Mouse (Mus musculus): ENCODE measurements around the gene Rap1a.

Rap1a gene

DNA sequence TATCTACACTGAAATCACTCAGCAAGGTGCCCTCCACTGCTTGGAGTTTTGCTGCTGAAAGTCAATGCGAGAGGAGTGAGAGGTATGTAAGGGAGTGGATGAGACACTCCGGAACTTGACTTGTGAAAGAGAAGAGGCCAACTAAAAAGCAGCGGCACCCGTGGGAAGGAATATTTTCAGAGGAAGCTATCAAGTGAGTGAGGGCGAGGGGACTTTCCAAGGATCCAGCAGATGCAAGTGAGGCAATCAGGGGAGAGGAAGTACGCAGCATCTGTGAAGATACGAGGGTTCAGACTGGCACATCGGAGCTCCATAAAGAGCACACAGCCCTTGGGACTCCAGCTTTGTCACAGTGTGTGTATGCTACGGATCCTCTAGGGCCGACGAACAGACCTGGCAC is 2.5 kb upstream of the Rap1a start:
- DNase-seq = no peak

DNA sequence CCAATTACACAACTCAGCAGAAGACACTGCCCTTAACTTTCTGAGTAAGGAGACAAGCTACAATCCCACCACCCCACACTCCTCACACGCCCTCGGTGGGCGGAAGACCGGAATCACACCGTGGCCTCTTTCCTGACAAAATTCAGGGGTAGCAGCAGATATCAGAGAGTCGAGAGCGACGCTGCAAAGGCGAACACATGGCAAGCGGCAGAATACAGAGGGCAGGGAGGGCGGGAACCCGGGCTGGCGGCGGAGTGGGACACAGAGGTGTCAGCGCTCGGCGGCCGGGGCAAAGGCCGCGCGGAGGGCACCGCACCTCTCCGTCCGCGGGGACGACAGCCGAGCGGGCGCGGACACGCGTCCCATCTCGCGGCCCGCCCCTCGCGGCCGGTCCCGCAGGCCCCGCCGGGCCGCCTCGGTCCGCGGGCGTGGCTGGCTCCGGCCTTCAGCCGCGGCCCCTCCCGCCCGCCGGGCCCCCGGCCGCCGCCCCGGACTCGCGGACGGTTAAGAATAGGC is 403 bp downstream of the Rap1a start:
- DNase-seq = no peak

DNA sequence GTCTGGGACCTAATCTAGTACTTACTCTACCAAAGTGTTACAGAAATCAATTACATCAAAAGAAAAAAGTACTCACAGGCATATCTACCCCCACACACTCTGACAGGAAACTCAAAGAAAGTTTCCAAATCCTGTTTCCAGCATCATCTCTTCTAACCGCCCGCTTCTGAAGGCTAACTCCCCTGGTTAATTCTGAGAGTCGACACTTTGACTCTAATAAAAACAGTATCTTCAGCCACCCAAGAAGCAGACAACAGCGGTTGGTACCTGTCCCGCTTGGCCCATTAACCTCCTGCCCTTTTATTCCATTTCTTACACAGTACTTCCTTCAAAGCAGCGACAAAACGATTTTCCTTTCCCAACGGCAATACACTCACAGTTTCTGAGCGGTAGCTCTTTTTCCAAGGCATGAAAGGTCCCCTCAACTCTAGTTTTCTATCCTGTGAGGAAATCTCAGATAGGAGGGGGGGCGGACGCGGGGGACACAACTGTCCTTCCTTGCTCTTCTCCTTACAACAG is 921 bp downstream of the Rap1a start:
- DNase-seq = no peak

DNA sequence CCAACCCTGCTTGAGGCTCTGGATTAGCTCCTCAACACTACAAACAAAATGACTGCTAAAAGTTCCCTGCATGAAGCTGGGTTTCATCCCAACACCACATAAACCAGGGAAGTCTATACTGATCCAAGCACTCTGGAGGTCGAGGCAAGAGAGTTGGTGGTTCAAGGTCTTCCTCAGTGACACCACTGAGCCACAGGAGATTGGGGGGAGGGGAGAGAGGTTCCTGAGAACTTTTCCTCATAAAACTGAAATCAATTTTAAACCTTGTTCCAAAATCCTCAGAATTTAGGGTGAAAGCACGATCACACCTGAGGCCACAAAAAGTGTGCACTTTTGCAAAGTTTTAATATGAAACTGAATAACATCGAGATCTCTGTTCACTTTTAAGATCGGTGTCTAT is 1.8 kb downstream of the Rap1a start:
- no peak for DNase-seq

DNA sequence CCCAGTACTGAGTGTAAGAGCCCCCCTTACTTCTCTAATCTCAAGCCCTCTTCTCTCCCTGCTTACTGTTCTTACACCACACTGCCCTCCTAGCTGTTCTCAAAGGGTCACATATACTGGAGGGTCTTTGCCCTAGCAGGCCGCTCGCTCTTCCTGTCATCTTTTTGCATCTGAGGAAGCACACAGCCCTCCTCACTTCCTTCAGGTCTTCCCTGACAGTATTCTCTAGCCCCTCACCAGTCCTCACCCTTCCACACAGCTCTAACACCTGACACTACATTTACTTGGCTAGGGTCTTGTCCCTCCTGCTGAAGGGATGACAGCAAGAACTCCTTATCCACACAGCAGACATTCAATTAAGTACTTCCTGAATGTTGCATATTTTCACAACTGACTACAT is 2.4 kb downstream of the Rap1a start:
- DNase-seq = no peak

DNA sequence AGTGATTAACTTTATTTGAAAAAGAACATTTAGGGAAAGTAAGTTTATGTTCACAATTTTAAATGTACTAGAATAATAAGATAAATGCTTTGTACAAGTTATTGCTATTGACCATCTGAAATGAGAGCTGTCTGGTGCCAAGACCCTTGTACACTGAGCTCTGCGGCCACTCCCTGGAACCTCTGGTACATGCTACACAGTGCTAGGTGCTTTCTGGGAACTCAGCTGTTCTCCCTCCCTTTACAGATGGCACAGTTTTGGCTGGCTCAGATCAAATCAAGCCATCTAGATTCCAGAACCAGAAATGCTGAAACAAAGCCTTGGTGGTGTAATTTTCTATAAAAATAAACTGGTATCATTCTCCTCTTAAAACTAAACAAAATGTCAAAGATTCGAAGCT is 3.7 kb downstream of the Rap1a start:
- DNase-seq = no peak

DNA sequence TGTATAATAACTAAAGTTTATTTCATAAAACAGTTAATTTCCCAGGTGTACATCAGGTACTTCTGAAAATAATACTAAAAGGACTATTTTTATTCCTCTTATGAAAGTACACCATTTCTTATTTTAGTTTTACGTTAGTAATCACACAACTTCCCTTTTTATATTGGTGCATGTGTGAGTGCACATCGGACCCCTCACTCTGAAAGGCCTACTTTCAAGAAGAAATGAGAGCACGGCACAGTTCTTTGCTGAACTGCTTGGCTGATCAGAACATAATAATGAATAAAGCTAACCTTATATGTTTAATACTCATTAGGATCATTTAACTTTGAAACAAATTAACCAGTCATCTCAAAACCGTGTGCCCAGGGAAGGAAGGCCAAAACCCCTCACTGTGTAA is 4.4 kb downstream of the Rap1a start:
- DNase-seq = no peak

DNA sequence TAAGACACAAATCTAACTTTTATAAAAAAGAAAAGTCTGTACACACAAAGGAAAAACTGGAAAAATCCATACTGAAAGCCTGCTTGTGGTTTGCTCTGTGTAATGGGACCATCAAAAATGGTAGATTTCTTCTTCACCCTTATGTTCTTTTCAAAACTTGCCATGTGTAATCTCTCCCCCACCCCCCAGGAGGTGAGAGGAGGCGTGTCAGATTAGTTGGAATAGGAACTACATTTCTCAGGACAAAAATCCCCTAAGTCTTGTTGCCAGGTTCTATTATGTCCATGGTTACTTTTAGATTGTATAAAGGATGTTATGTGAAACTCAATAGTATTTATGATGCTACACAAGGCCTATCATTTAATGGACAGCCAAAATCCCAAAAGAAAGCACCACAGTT is 6.8 kb downstream of the Rap1a start:
- no peak for DNase-seq

DNA sequence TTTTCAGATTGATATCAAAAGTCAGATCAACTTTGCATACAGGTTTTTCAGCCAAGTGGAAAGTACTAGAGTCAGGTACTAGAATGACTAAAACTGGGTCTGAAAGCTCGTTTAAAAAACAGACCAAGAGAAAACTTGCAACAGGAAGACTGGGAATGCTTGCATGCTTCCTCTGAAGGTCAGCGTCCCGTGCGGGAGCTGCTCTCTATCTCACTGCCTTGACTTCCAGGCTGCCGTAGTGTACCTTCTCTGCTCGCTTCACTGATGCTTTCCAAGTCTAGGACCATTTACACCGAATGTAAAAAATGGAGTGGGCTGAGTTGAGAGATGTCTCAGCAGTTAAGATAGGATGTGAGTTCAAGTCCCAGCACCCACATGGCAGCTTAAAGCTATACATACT is 8.8 kb downstream of the Rap1a start:
- no peak for DNase-seq

DNA sequence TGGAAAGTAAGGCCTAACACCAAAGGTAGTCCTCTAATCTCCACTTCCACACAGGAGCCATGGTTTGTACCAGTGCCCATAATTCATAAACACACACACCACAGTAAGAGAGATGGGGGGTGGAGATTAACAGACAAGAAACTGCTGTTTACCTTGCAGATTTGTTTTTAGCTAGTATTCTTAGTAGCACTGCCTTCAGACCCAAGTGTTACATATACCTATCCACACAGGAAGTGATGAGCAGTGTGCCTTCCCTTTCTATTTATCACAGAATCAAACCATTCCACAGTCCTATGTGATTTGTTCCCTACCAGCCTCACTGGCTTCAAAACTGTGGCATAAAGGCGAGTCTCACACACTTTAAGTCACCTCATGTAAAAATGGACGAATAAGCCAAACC is 10.0 kb downstream of the Rap1a start:
- no peak for DNase-seq

DNA sequence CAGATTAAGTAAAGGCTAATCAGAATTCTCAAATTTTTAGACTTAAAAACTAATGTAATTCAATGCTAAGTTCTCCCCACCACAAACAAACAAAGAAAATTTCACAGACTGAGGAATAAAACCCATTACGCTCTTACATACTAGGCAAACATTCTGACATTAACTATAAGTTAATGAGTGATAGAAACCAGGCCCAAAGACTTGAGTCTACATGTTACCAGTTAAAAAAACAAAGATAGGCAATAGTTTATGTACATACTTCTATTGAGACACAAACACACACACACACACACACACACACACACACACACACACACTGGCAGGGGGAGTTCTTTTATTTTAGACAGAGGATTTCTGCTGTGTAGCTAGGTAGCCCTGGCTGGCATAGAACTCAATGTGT is 10.8 kb downstream of the Rap1a start:
- no peak for DNase-seq

DNA sequence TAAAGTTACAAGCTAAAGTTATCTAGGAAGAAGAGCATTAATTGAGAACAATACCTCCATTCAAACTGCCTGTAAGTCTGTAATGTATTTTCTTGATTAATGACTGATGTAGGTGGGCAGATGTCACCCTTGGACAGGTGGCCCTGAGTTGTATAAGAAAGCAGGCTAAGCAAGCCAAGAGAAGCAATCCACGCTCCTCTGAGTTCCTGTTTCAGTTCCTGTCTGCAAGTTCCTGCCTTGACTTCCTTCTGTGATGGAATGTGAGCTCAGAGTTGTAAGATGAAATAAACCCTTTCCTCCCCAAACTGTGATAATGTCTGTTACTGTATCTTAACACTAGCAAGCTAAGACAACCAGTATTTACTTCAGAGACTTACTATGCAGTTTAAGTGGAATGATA is 11.4 kb downstream of the Rap1a start:
- no peak for DNase-seq

DNA sequence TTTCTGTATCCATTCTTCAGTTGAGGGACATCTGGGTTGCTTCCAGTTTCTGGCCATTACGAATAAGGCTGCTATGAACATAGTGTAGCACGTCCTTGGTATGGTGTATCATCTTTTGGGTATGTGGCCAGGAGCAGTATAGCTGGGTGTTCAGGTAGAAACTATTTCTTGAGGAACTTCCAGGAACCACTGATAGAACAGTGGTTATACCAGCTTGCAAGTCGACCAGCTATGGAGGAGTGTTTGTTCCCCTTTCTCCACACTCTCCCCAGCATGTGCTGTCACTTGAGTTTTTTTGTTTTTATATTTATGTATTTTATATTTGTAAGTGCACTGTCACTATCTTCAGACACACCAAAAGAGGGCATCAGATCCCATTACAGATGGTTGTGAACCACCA is 13.8 kb downstream of the Rap1a start:
- DNase-seq = no peak

DNA sequence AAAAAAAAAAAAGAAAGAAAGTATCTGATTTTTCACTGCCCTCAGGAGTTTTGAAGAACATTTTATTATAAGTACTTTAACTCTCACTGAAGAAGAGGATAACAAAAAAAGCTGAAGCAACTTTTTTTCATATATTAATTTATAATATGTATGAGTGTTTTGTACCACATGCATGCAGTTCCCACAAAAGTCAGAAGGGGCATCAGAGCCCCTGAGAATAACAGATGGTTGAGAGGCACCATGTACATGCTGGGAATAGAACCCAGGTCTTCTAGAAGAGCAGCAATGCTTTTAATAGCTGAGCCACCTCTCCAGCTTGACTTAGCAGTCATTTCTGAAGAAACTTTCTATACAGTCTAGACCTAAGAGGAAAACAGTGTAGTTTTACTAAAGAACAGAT is 15.3 kb downstream of the Rap1a start:
- DNase-seq = no peak

DNA sequence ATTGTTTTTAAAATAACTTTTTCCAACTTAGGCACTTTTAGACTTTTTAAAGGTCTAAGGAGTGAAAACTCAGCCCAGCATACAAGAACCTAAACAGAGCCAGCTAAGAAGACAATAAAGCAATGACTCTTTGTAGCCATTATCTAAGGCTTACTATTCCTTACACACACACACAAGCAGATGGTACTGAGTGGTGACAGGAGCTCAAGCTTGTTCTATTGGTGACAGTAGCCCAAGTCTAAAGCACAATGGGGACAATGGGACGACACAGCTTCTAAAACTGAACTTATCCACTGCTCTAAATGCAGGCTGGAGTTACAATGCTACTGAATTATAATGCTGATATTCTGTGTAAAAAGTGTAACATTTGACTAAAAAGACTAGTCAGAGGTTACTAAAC is 17.3 kb downstream of the Rap1a start:
- DNase-seq = no peak

DNA sequence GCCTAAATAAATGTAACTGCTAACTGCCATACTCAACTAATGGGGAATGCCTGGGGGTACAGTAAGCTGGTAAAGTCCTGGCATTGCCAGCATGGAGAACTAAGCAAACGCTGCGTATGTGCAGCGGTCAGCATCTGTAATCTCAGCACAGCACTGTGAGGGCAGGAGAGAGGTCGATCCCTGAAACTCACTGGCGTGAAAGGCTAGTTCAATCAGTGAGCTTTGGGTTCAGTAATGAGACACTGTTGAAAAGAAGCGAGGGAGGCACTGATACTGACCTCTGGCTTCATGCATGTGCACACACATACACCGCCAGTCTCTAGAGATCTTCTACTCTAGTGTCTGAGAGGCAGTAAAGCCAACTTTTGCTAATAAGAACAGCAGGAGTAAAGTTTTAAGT is 18.7 kb downstream of the Rap1a start:
- DNase-seq = no peak

DNA sequence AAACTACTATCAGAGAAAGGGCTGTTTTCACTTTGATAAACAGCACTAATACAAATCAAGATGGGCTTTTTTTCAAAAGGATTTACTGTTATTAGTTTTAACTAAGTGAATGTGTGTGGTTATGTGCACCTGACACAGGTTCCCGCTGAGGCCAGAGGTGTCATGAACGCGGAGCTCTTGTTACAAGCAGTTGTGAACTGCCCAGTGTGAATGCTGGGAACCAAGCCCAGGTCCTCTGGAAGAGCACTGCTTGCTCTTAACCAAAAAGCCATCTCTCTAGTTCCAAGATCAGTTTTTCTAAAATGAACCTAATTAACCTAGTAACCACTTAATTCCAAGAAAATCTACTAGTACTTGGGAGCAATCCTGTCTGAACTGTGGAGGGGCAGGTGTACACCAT is 23.1 kb downstream of the Rap1a start:
- no peak for DNase-seq

DNA sequence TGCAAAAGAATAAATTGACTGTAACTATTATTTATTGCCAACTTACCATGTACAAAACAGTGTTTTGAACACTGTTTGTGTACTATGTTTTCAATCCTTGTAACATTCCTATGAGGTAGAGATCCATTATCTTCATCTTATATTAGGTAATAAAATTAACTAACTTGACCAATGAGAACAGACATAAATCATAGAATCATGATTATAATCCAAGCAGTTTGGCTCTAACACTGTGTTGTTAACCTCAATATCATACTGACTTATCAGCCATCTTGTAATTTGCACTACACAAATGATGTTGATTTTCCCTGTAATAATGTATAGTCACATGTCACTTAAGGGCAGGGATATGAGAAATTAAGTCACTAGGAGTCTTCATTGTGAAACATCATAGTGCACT is 26.6 kb downstream of the Rap1a start:
- DNase-seq = no peak

DNA sequence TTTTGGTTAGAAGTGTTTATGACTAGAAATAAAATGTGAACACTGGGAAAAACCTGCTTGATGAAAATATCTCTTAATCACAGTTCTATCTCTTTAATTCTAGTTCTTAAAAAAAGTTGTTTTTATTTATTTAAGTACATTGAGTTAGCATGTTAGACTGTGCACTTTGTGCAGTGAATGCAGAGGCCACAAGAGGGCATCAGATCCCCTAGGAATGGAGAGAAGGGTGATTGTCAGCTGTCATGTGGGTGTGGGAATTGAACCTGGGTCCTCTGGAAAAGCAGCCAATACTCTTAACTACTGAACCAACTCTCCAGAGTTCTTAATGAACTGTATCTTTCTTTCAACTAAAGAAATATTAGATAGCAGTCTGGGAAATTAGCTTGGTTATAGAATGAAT is 29.6 kb downstream of the Rap1a start:
- no peak for DNase-seq

DNA sequence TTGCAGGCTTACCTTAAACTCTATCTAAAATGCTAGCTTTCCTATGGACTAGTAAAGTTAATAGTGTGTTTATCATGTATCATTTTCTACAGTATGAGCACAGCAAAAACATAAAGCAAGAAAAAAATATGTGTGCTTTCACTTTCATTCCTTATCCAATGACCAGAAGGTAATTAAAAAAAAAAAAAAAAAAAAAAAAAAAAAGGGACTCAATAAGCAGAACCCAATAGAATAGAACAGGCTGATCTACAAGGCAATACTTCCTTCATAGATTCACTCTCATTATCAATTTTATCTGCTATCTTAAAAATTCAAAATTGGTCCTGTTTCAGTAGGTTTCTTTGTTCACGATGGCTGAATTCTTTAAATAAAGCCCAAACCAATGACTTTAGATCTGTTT is 30.3 kb downstream of the Rap1a start:
- DNase-seq = no peak

DNA sequence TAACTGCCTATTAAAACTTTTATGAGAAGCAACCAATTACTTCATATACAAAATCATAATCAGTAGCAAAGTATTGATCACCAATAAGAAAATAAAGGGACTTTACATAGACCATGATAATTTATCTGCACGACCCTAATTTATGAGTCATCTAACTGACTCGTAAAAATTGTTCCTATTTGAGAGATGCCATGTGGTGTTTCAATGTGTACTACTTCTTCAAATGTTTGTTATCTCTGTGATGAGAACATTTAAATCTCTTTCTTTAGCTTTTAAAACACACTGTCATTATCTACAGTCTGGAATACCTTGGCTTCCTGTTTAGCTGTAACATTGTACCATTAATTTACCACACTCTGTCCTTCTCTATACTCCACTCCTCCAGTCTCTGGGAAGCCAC is 31.8 kb downstream of the Rap1a start:
- DNase-seq = no peak

DNA sequence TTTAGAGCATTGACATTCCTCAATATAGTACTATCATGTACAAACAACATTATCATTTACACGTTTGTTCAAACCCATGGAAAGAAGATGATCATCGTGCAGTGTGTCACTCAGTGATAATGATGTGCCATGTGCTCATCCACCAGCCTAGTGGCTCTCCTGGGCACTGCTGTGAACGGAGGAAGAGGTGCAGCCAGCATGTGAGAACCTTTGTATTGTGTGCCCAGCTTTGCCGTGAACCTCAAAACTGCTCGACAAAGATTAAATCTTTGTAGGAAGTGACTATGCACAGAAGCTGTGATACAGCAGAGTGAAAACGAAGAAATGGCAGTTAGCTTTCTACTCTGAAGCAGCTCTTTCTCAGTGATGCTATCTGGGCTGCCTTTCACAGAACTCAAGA is 32.6 kb downstream of the Rap1a start:
- no peak for DNase-seq

DNA sequence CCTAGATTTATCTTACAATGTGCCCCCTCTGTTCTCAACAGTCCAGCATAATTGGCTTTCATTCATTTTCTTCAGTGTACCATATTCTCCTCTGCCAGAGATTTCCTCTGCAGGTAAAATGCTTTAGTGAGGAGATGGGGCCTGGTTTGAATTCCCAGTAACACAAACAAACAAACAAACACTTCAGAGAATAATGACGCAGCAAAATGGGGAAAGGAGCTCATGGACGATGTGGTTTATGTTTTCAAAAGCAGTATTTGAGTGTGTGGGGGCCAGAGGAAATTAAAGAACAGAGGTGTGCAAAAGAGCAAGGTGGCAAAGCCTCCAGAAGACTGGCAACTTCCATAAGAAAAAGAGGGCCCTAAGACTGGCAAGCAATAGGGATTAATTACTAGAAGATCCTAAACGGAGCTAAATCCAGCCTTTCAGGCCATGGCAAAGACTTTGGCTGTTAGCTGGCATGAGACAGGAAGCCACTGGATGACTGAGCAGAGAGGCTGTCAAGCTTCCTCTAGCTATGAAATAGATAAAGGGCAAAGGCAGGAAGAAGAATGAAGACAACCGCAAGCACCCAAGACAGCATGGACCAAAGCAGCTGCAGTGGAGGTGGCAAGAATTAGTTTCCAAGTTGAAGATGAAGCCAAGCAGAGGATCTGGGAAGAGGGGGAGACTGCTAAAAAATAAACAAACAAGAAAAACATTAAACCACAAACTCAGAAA is 37.8 kb downstream of the Rap1a start:
- no peak for DNase-seq

DNA sequence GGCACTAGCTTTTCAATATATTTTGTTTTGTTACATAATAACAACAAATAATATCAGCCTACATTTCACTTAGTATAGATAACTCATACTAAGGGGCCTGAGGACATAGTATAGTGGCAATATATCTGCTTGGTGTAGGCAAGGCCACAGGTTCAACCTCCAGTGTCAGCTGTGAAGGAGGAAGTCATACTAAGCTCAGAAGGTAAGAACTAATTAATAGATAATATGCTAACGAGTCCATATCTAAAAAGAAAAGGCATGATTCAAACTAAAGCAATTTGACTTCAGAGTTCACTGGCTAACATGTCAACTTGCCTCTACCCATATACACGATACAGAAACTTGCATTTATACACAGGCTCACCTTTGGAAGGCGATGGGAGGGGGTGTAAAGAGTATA is 41.1 kb downstream of the Rap1a start:
- DNase-seq = no peak

DNA sequence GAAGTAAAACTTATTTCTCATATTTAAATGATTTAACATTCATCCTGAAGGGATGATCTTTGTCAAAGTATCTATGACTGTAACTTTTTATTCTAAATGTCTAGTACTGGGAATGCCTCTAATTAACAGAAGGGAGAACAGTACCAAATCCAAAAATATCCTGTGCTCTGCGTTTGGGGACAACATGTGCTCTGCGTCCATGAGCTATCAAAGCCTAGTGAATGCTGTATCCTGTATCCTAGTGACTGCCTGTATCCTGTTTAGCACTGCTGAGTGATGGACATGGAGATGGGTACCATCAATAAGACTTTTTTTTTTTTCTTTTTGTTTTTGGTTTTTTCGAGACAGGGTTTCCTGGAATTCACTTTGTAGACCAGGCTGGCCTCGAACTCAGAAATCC is 42.5 kb downstream of the Rap1a start:
- DNase-seq = peak; percentile 69
